Mouse (Mus musculus) forebrain, embryonic 16.5 days (tissue): ENCODE results near the gene Slco3a1. TPM values are rescaled to one million over a fixed set of nuclear protein-coding genes. Genes with fewer than 3 reads are reported as not detected.

ENCODE experiments used
- ATAC-seq: fragments of 200-750 bp; cut with Nextera tagmentation; 2 replicates; pipeline ENCODE4 v1.8.0; 2017; ENCODE audit warnings: mild to moderate bottlenecking, moderate library complexity
- H3K27ac ChIP-seq: fragments of 300-500 bp; sonication (generic); 2 replicates; pipeline ENCODE4 v1.5.1; 2014; ENCODE audit warnings: low read length, control low read depth
- H3K27me3 ChIP-seq: fragments of 300-500 bp; sonication (generic); replicated peaks from 2 replicates; pipeline ENCODE4 v1.6.1; 2014; ENCODE audit warnings: low read length; ENCODE audit not compliant: control insufficient read depth, insufficient read depth
- H3K36me3 ChIP-seq: fragments of 300-500 bp; sonication (generic); 2 replicates; pipeline ENCODE4 v1.6.1; 2014; ENCODE audit not compliant: control insufficient read depth, insufficient read depth
- H3K4me1 ChIP-seq: fragments of 300-500 bp; sonication (generic); replicated peaks from 2 replicates; pipeline ENCODE4 v1.6.1; 2014; ENCODE audit warnings: low read length; ENCODE audit not compliant: control insufficient read depth, insufficient read depth
- H3K4me2 ChIP-seq: fragments of 300-500 bp; sonication (generic); 2 replicates; pipeline ENCODE4 v1.6.1; 2014; ENCODE audit warnings: mild to moderate bottlenecking, low read length, control low read depth
- H3K4me3 ChIP-seq: fragments of 300-500 bp; sonication (generic); replicated peaks from 2 replicates; pipeline ENCODE4 v1.5.1; 2014; ENCODE audit warnings: mild to moderate bottlenecking, low read length, control low read depth
- H3K9ac ChIP-seq: fragments of 300-500 bp; sonication (generic); replicated peaks from 2 replicates; pipeline ENCODE4 v1.6.1; 2014; ENCODE audit warnings: low read depth, low read length, control low read depth
- H3K9me3 ChIP-seq: fragments of 300-500 bp; sonication (generic); 2 replicates; pipeline ENCODE4 v1.6.1; 2016; ENCODE audit warnings: low read length; ENCODE audit not compliant: control insufficient read depth
- WGBS: fragments of 180-500 bp; shearing (Covaris S2); extraction: QIAGEN DNeasy Blood & Tissue Kit; methylation state at CpG from one replicate; pipeline ENCODE4 v1.1.7; 2014; 5-methylcytosine and 5-hydroxymethylcytosine counted together
- microRNA-seq: library from miRNA; unstranded; fragments of <30 nt; microRNA quantifications from one replicate; pipeline ENCODE4, GENCODE M21; 2017
- polyA plus RNA-seq: library from polyadenylated mRNA; unstranded; fragments of >200 nt; fragmentation: Nextera tagmentation; extraction: Ambion mirVana; gene quantifications from 2 replicates; pipeline ENCODE4 v1.2.1, GENCODE M21; 2015

The Slco3a1 gene
- polyA plus RNA-seq, 1 experiment from 2014 or later, result 24.2 TPM

GRCm38 (mm10) chr7:74256291-74256690 lies 298.3 kb downstream of the Slco3a1 start:
- no peak overlapping the region for H3K9ac ChIP-seq
- 90% methylated on average over 3 of the region's 3 CpGs for WGBS
- H3K4me2 ChIP-seq, result no peak overlapping the region
- no peaks in the 10 kb centered on the region for H3K9me3 ChIP-seq
- no peaks in the 10 kb centered on the region for H3K27me3 ChIP-seq
- no peak for ATAC-seq
- no peak overlapping the region for H3K4me3 ChIP-seq
- H3K27ac ChIP-seq, result no peak overlapping the region
- H3K4me1 ChIP-seq, result no peaks in the 10 kb centered on the region
- H3K36me3 ChIP-seq, result no peaks in the 10 kb centered on the region

- WGBS, result 92% methylated on average over 2 of the region's 2 CpGs
- H3K9me3 ChIP-seq, result no peaks in the 10 kb centered on the region
- no peaks in the 10 kb centered on the region for H3K36me3 ChIP-seq
- H3K4me2 ChIP-seq, result no peak overlapping the region
- no peaks in the 10 kb centered on the region for H3K4me1 ChIP-seq
- no peak overlapping the region for H3K4me3 ChIP-seq
- ATAC-seq, result no peak
- no peaks in the 10 kb centered on the region for H3K27me3 ChIP-seq
- no peak overlapping the region for H3K27ac ChIP-seq
- H3K9ac ChIP-seq, result no peak overlapping the region
These were observed 302.5 kb downstream of the Slco3a1 start for GRCm38 (mm10) chr7:74252066-74252465.

GRCm38 (mm10) chr7:74241236-74241635 lies 313.3 kb downstream of the Slco3a1 start:
- H3K4me2 ChIP-seq, result no peak overlapping the region
- H3K27ac ChIP-seq, result 0 out of 2 replicates have a peak overlapping the region, but pooled peaks have one; percentile 8
- H3K9ac ChIP-seq, result no peak overlapping the region
- ATAC-seq, result peak; percentile 32; the same call in 1 of the 2 replicates
- H3K9me3 ChIP-seq, result peaks cover 4% of the 10 kb centered on the region
- peaks cover 16% of the 10 kb centered on the region for H3K4me1 ChIP-seq
- H3K36me3 ChIP-seq, result no peaks in the 10 kb centered on the region
- 56% methylated on average over 3 of the region's 3 CpGs for WGBS
- H3K4me3 ChIP-seq, result no peak overlapping the region
- no peaks in the 10 kb centered on the region for H3K27me3 ChIP-seq

- peaks cover 16% of the 10 kb centered on the region for H3K4me1 ChIP-seq
- peak overlapping the region; percentile 72 for H3K27ac ChIP-seq
- no peak overlapping the region for H3K9ac ChIP-seq
- H3K4me2 ChIP-seq, result 0 out of 2 replicates have a peak overlapping the region, but pooled peaks have one; percentile 6
- no peaks in the 10 kb centered on the region for H3K36me3 ChIP-seq
- H3K9me3 ChIP-seq, result peaks cover 4% of the 10 kb centered on the region
- no peak overlapping the region for H3K4me3 ChIP-seq
- WGBS, result 13% methylated on average over 4 of the region's 4 CpGs
- peak; percentile 91 for ATAC-seq
- no peaks in the 10 kb centered on the region for H3K27me3 ChIP-seq
These were observed 314.0 kb downstream of the Slco3a1 start for GRCm38 (mm10) chr7:74240459-74241172.

Small RNAs within 50 kb of the gene (microRNA-seq; reads per million reads assigned to microRNA genes)
- gene Gm27459, result not detected
